Mouse (Mus musculus) forebrain, embryonic 10.5 days (tissue): Measurements from ENCODE around the gene Dlx3. TPM values are rescaled to one million over a fixed set of nuclear protein-coding genes. Genes with fewer than 3 reads are reported as not detected.

ENCODE experiments used
- DNase-seq: peaks from one replicate; pipeline ENCODE4 v3.0.0-alpha.2; 2017; ENCODE audit warnings: low spot score; ENCODE audit errors: extremely low spot score
- H3K27ac ChIP-seq: fragments of 300-500 bp; sonication (generic); 2 replicates; pipeline ENCODE4 v1.5.1; 2016; ENCODE audit warnings: mild to moderate bottlenecking
- H3K27me3 ChIP-seq: fragments of 300-500 bp; sonication (generic); 2 replicates; pipeline ENCODE4 v1.6.1; 2016; ENCODE audit warnings: mild to moderate bottlenecking; ENCODE audit not compliant: poor library complexity, severe bottlenecking
- H3K36me3 ChIP-seq: fragments of 300-500 bp; sonication (generic); replicated peaks from 2 replicates; pipeline ENCODE4 v1.6.1; 2016; ENCODE audit warnings: mild to moderate bottlenecking, moderate library complexity
- H3K4me1 ChIP-seq: fragments of 300-500 bp; sonication (generic); 2 replicates; pipeline ENCODE4 v1.6.1; 2016
- H3K4me3 ChIP-seq: fragments of 300-500 bp; sonication (generic); 2 replicates; pipeline ENCODE4 v1.5.1; 2016; ENCODE audit warnings: mild to moderate bottlenecking, moderate library complexity
- H3K9me3 ChIP-seq: fragments of 300-500 bp; sonication (generic); 2 replicates; pipeline ENCODE4 v1.6.1; 2016; ENCODE audit warnings: mild to moderate bottlenecking, moderate library complexity
- WGBS: fragments of 180-500 bp; shearing (Covaris S2); methylation state at CpG from one replicate; pipeline ENCODE4 v1.1.7; 2016; 5-methylcytosine and 5-hydroxymethylcytosine counted together
- polyA plus RNA-seq: library from polyadenylated mRNA; unstranded; fragments of >200 nt; fragmentation: Nextera tagmentation; extraction: Ambion mirVana; gene quantifications from 2 replicates; pipeline ENCODE4 v1.2.1, GENCODE M21; 2016

The Dlx3 gene
- polyA plus RNA-seq = 3.5 and 3.6 TPM in 2 replicates

DNA sequence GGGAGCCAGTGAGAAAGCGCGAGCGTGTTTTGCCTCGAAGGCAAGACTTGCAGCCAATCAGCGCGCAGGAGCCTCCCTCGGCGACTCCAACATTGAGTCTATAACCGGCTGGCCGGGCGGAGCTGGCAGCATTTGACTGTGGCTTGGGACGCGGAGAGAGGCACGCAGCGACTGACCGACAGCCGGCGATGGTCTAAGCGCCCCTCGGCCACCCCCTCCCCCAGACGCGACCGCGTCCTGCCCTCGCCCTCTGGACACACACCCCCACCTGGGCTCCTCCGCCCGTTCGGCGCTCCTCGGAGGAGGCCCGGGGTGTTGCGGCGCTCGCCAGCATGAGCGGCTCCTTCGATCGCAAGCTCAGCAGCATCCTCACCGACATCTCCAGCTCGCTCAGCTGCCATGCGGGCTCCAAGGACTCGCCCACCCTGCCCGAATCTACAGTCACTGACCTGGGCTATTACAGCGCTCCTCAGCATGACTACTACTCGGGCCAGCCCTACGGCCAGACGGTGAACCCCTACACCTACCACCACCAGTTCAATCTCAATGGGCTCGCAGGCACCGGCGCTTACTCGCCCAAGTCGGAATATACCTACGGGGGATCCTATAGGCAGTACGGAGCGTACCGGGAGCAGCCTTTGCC lies at the start of gene Dlx3:
TSS of gene Dlx3 (plus strand) at position 130 of the 643 bp plus-strand sequence.
- WGBS = under 1% methylated on average over 55 of the region's 55 CpGs
- Histone ChIP-seq H3K36me3 (no peaks in the 10 kb centered on the region), H3K4me3 (peak within 1 kb of the TSS; percentile 56), H3K4me1 (peaks cover 48% of the 10 kb centered on the region), H3K27me3 (peaks cover 81% of the 10 kb centered on the region), H3K9me3 (no peaks in the 10 kb centered on the region), H3K27ac (0 out of 2 replicates have a peak within 1 kb of the TSS, but pooled peaks have one; percentile 51)
- DNase-seq = peak; percentile 83

DNA sequence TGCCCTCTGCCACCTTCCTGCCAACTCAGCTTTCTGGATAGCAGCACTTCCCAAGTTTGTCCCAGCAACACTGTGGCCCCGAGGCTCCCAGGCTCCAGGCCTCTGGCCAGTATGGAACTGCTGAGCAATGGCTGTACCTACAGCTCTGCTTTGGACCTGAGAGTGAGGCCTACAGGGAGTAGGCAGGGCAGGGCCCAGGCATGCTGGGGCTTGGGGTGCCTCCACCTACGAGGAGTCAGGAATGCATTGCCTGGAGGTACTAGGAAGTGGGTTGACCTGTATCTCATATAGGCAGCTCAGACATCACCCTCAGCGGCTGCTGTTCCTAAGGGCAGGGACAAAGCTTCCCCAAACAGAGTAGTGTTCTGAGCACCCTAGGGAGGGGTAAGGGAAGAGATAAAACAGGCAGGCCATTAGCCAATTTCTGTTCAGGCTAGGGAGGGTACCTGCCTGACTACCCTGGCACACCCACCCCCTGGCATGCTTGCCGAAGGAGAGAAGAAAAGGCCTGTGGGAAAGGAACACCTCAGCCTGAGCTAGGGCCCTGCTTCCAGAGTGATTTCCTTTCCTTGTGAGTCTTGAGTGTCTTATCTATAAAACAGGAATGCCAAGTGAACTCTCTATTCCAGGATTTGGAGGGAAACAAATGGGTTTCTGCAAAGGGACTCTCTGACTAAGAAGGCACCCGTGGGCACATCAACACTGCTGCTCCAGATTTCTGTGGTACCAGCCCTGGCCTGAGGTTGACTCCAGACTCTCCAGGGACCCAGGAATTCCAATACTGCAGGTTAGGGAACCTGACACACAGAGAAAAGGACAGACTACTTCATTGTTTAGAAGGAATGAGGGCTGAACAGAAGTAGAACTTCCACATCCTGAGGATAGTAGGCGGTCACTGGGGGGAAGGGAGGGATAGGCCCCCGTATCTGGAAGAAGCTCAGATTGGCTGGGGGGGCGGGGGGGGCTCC lies 49.5 kb upstream of the Dlx3 start:
- Histone ChIP-seq H3K27ac (0 out of 2 replicates have a peak overlapping the region, but pooled peaks have one; percentile 21), H3K4me3 (no peak overlapping the region), H3K9me3 (no peaks in the 10 kb centered on the region), H3K4me1 (peaks cover 43% of the 10 kb centered on the region), H3K27me3 (peaks cover 21% of the 10 kb centered on the region), H3K36me3 (peaks cover 8% of the 10 kb centered on the region)
- no peak for DNase-seq
- whole genome bisulfite sequencing = 69% methylated on average over 8 of the region's 8 CpGs

DNA sequence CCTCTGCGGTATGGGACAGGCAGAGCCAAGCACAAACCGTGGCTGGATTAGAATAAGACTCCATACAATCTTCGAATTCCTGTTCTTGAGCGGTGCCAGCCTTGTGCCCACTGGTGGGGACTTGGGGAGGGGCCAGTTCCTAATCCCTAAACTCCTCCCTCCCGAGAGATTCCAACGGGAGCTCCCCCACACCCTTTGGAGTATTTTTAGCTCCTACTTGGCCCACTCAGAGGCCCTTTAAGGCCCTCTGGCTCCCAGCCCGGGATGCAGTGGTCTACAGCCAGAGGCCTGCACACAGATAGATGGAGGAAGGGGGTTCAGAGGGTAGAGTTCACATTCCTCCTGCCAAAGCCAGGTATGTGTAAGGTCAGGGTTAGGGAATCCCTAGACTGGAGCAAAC lies 48.7 kb upstream of the Dlx3 start:
- Histone ChIP-seq H3K4me3 (no peak overlapping the region), H3K27me3 (peaks cover 29% of the 10 kb centered on the region), H3K27ac (0 out of 2 replicates have a peak overlapping the region, but pooled peaks have one; percentile 51), H3K9me3 (no peaks in the 10 kb centered on the region), H3K4me1 (peaks cover 52% of the 10 kb centered on the region), H3K36me3 (0 out of 2 replicates have a peak, but pooled peaks cover 3% of the 10 kb centered on the region)
- no peak for DNase-seq
- 53% methylated on average over 7 of the region's 7 CpGs for WGBS

DNA sequence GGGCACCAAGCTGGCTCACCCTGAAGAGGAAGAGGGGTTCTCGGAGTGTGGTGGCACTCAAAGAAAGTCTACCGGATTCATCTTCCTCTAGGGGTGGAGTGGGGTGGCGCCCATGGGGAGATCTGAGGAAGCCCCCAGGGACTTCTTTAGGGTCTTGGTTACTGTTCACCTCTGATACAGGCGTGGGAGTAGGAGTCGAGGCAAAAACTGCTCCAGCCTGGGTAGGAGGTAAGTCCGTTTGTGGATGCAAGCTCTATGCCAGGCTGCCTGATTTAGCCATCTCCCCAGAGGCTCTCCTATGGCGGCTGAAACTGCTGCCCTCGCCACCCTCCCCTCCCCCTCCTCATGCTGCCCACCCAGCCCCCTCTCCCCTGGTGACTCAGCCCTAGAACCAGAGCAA lies 47.8 kb upstream of the Dlx3 start:
- H3K9me3 ChIP-seq = no peaks in the 10 kb centered on the region
- no peak overlapping the region for H3K27ac ChIP-seq
- peaks cover 38% of the 10 kb centered on the region for H3K27me3 ChIP-seq
- WGBS = 72% methylated on average over 8 of the region's 8 CpGs
- peaks cover 60% of the 10 kb centered on the region for H3K4me1 ChIP-seq
- no peak overlapping the region for H3K4me3 ChIP-seq
- H3K36me3 ChIP-seq = no peaks in the 10 kb centered on the region
- no peak for DNase-seq

DNA sequence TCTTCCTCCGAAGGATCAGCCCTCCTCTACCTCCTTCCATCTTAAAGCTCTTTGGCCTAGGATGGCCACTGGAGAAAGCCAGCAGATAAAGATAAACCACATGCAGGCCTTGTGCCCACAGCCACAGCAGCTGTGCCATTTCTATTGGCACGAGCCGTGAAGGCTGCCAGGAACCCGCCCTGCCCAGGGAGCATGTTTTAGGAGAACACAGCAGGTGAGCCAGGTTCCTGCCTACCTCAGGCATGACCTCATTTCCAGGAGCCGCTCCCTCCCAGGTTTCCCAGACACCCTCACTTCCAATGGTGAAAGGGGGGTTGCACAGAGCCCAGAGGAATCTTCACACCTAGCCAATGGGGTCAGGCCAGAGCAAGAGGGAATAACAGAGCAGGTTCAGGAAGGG lies 47.1 kb upstream of the Dlx3 start:
- no peaks in the 10 kb centered on the region for H3K9me3 ChIP-seq
- DNase-seq = no peak
- H3K27ac ChIP-seq = no peak overlapping the region
- 78% methylated on average over 5 of the region's 5 CpGs for WGBS
- H3K27me3 ChIP-seq = peaks cover 44% of the 10 kb centered on the region
- H3K36me3 ChIP-seq = no peaks in the 10 kb centered on the region
- no peak overlapping the region for H3K4me3 ChIP-seq
- H3K4me1 ChIP-seq = peaks cover 65% of the 10 kb centered on the region

DNA sequence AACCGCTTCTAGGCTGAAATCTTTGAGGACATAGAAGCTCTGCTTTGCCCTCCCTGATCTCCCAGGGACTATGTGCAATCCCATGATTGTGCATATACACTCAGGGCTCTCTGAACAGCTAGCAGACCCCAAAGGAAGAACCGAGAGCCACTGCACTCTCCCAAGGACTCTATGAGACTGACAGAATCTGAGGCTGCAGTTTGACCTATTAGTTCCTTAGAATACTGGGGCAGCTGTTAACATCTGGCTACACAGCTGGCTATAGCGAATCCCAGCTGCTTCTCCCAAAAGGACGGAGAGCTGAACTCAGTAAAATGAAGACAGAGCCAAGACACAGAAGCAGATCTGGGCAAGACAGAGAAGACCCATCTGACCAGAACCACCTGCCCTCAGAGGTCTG lies 46.1 kb upstream of the Dlx3 start:
- Histone ChIP-seq H3K27ac (no peak overlapping the region), H3K4me3 (no peak overlapping the region), H3K9me3 (no peaks in the 10 kb centered on the region), H3K27me3 (peaks cover 55% of the 10 kb centered on the region), H3K36me3 (no peaks in the 10 kb centered on the region), H3K4me1 (peaks cover 72% of the 10 kb centered on the region)
- DNase-seq = no peak
- 80% methylated on average over 4 of the region's 4 CpGs for WGBS

DNA sequence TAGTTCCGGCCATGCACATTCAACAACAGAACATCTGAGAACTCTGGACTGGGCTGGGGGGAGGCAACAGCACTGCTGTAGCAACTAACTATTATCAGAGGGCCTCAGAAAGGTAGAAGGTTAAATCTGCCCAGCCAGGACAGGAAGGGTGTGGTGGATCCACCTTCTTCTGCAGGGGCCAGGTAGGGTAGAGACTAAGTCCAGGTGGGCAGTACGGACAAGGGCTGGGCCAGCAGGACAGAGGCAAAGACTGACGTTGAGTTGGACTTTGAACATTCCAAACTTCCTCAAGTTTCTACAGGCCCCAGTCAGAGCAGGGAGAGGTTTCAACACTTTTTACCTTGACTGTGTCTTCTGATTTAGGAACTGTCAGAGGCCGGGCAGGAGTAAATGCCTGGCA lies 45.2 kb upstream of the Dlx3 start:
- no peaks in the 10 kb centered on the region for H3K36me3 ChIP-seq
- H3K27ac ChIP-seq = no peak overlapping the region
- WGBS = 78% methylated on average over 4 of the region's 4 CpGs
- DNase-seq = no peak
- H3K4me3 ChIP-seq = no peak overlapping the region
- peaks cover 78% of the 10 kb centered on the region for H3K4me1 ChIP-seq
- peaks cover 63% of the 10 kb centered on the region for H3K27me3 ChIP-seq
- no peaks in the 10 kb centered on the region for H3K9me3 ChIP-seq

DNA sequence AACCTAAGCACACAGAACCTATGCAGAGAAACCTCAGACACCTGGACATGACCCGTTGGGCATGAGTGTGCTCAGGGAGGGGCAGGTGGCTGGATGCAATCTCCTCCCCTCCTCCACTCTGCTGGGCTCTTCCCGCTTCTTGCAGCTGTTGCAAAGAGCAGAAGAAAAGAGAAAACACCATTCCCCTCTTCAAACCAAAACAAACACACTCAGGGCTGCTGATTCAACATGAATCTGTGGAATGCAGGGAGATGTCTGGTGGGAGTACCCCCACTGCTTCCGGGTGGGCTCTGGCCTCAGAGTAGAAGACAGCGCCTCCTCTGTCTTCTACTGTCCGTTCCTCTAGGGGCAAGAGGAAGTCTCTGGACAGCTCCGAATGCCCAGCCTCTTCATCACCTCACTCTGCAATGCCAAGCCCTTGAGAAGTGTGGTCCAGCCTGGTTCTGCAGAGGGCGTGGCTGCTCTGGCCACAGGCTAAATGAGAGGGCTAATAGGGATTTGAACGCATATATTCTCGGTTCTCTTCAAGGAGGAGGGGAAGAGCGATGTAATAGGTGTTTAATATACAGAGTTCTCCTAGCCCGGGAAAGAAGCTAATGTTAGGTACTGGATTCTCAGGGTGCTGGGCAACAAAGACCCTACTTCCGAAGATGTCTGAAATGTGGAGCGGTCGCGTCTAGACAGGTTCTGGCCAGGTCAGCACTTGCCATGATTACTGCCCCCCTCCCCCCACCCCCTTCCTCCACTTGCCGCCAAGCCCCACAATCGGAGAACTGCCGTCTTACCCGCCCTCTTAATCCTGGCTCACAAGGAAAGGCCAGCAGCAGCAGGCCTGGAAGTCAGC lies 44.5 kb upstream of the Dlx3 start:
- Histone ChIP-seq H3K36me3 (no peaks in the 10 kb centered on the region), H3K4me1 (peaks cover 83% of the 10 kb centered on the region), H3K9me3 (no peaks in the 10 kb centered on the region), H3K27me3 (peaks cover 70% of the 10 kb centered on the region), H3K4me3 (peak overlapping the region; percentile 58), H3K27ac (peak overlapping the region; percentile 77)
- DNase-seq = no peak
- WGBS = 8% methylated on average over 19 of the region's 19 CpGs

DNA sequence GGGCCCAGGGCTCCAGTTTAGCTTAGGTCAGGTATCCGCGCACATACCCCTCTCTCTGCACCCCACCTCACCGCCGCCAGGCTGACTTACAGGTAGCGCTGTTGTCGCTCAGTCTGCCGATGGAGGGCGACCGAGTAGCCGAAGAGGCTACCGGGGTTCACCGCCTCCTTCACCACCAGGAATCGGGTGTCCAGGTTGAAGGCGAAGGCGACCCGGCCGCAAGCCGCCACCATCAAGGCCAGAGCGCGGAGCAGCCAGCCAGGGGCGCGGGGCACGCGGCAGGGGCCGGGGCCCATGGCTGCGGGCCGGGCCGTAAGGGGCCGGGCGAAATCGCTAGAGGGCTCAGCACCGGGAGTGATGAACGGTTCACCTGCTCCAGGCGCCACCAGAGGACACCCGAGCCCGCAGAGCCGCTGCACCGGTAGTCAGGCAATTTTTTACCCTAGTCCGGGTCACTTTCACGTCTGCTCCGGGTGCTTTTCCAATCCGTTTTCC lies 43.8 kb upstream of the Dlx3 start:
- Histone ChIP-seq H3K36me3 (no peaks in the 10 kb centered on the region), H3K27me3 (peaks cover 71% of the 10 kb centered on the region), H3K9me3 (no peaks in the 10 kb centered on the region), H3K27ac (peak overlapping the region; percentile 77), H3K4me3 (peak overlapping the region; percentile 58), H3K4me1 (peaks cover 81% of the 10 kb centered on the region)
- peak; percentile 63 for DNase-seq
- WGBS = under 1% methylated on average over 42 of the region's 42 CpGs

DNA sequence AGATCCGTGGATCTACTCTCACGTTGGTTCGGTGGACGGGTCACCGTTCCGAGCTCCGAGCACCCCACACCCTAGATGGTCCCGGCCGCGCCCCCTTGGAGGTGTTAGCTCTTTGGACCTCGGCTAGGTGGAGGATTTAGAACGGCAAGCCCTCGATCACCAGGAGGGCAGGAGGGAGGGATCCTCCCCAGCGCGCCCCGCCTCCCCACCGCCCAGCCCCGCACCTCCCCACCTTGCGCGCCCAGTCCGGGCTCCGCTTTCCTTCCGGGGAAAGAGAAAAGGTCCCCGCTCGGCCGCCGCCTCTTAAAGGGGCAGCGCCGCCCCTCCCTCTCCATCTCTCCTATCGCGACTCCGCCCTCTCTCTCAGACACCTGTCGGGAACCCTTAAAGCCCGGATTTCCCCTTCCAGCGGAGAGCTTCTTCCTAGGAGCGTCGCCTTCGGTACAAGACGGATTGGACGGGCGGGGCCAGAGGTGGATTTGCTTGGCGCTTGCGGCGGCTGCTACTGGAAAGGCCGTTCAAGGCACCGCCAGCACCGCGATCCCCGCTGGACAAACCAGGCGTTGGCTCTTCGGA lies 43.3 kb upstream of the Dlx3 start, which contains the start of gene Itga3:
TSS of gene Itga3 (minus strand) at position 266 of the 576 bp plus-strand sequence.
- H3K27me3 ChIP-seq = peaks cover 71% of the 10 kb centered on the region
- H3K36me3 ChIP-seq = no peaks in the 10 kb centered on the region
- DNase-seq = peak; percentile 67
- WGBS = 0% methylated on average over 51 of the region's 51 CpGs
- H3K9me3 ChIP-seq = no peaks in the 10 kb centered on the region
- peaks cover 75% of the 10 kb centered on the region for H3K4me1 ChIP-seq
- peak within 1 kb of the TSS; percentile 77 for H3K27ac ChIP-seq
- peak within 1 kb of the TSS; percentile 58 for H3K4me3 ChIP-seq

DNA sequence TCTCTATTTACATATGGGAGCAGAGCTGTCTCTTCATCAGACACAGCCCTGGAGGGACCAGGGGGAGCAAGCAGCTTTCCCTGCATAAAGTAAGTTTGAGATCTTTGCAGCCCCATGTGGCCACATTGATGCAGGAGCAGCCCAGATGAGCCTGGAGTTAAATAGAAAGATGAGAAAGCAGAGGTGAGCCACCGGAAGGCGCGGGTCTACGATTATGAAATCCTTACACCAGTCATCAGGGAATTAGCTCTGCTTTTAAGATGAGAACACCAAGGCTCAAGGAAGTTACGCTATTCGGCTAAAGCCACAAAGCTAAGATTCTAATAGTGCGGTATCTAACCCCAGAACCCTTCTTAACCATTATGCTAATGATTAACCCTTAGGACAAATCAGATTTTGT lies 42.0 kb upstream of the Dlx3 start:
- Histone ChIP-seq H3K4me3 (no peak overlapping the region), H3K27ac (no peak overlapping the region), H3K9me3 (no peaks in the 10 kb centered on the region), H3K27me3 (peaks cover 71% of the 10 kb centered on the region), H3K4me1 (peaks cover 64% of the 10 kb centered on the region), H3K36me3 (no peaks in the 10 kb centered on the region)
- 68% methylated on average over 7 of the region's 7 CpGs for WGBS
- DNase-seq = no peak
